Mouse (Mus musculus) inflammation-experienced regulatory T-cells, adult 6 months (primary cell): ENCODE data around the gene Fam184b. TPM values are rescaled to one million over a fixed set of nuclear protein-coding genes. Genes with fewer than 3 reads are reported as not detected.
"Not testable (repeated sequence)": the region's sequence is repeated elsewhere in the genome, so short reads cannot be mapped to it uniquely, and the experiment has no call there.

ENCODE experiments used
- ATAC-seq: one replicate; pipeline ENCODE4 v1.8.0; 2017
- polyA plus RNA-seq, 3 experiments: library from polyadenylated mRNA; unstranded; fragments of 100-300 nt; shearing (Covaris generic); gene quantifications; one replicate each; pipeline ENCODE4 v1.2.1; 2017

Gene Fam184b
- polyA plus RNA-seq, result under 1 TPM in 2 of 3 experiments, not detected in 1; 0.08 to 0.28 TPM

GRCm38 (mm10) chr5:45638806-45639714 is at the start of gene Fam184b:
Fam184b (minus strand) TSS chr5:45639614.
- peak; percentile 54 for ATAC-seq

- ATAC-seq, result no peak
Measured at GRCm38 (mm10) chr5:45689152-45689551, 49.7 kb upstream of the Fam184b start.

- ATAC-seq, result no peak
Measured at GRCm38 (mm10) chr5:45686223-45686622, 46.8 kb upstream of the Fam184b start.

GRCm38 (mm10) chr5:45685243-45685642 is 45.8 kb upstream of the Fam184b start:
- peak; percentile 38 for ATAC-seq

GRCm38 (mm10) chr5:45683388-45683787 is 44.0 kb upstream of the Fam184b start:
- ATAC-seq, result no peak

GRCm38 (mm10) chr5:45679955-45680354 is 40.5 kb upstream of the Fam184b start:
- ATAC-seq, result no peak

GRCm38 (mm10) chr5:45677639-45678038 is 38.2 kb upstream of the Fam184b start:
- ATAC-seq, result peak; percentile 27

GRCm38 (mm10) chr5:45675032-45675431 is 35.6 kb upstream of the Fam184b start:
- peak; percentile 78 for ATAC-seq

- ATAC-seq, result no peak
Measured at GRCm38 (mm10) chr5:45670894-45671494, 31.6 kb upstream of the Fam184b start.

- no peak for ATAC-seq
Measured at GRCm38 (mm10) chr5:45670280-45670670, 30.9 kb upstream of the Fam184b start.

- peak; percentile 96 for ATAC-seq
Measured at GRCm38 (mm10) chr5:45669598-45670279, 30.3 kb upstream of the Fam184b start, which contains the start of gene Ncapg. Ncapg (plus strand) TSS chr5:45669919.

GRCm38 (mm10) chr5:45669234-45669597 is 29.8 kb upstream of the Fam184b start:
- peak; percentile 12 for ATAC-seq

- no peak for ATAC-seq
Measured at GRCm38 (mm10) chr5:45668831-45669230, 29.4 kb upstream of the Fam184b start.

- no peak for ATAC-seq
Measured at GRCm38 (mm10) chr5:45668324-45668723, 28.9 kb upstream of the Fam184b start.

- not testable (repeated sequence) for ATAC-seq
Measured at GRCm38 (mm10) chr5:45658406-45658805, 19.0 kb upstream of the Fam184b start.

GRCm38 (mm10) chr5:45651026-45651703 is 11.8 kb upstream of the Fam184b start:
- no peak for ATAC-seq

- ATAC-seq, result no peak
Measured at GRCm38 (mm10) chr5:45639715-45640092, 290 bp upstream of the Fam184b start.

GRCm38 (mm10) chr5:45638378-45638777 is 1.0 kb downstream of the Fam184b start:
- no peak for ATAC-seq

- no peak for ATAC-seq
Measured at GRCm38 (mm10) chr5:45629470-45629869, 9.9 kb downstream of the Fam184b start.

GRCm38 (mm10) chr5:45627771-45628170 is 11.6 kb downstream of the Fam184b start:
- no peak for ATAC-seq

- no peak for ATAC-seq
Measured at GRCm38 (mm10) chr5:45621511-45621910, 17.9 kb downstream of the Fam184b start.

- no peak for ATAC-seq
Measured at GRCm38 (mm10) chr5:45599056-45599455, 40.4 kb downstream of the Fam184b start.
